Mouse (Mus musculus) heart, postnatal 0 days (tissue): ENCODE measurements at regions not wholly inside any gene's neighbourhood (a gene's known extent, or its start where the extent isn't known, plus 50 kb on each side); places are given as distances from the start of the nearest gene placed in this dataset.

Experiments used
- ATAC-seq: fragments of 200-750 bp; cut with Nextera tagmentation; 2 replicates; pipeline ENCODE4 v1.8.0; 2017; ENCODE audit warnings: low read depth, moderate number of reproducible peaks, moderate library complexity; ENCODE audit not compliant: insufficient read depth
- DNase-seq: peaks from one replicate; pipeline ENCODE4 v3.0.0-alpha.2; 2016; ENCODE audit warnings: low spot score
- H3K27ac ChIP-seq: fragments of 300-500 bp; sonication (generic); 2 replicates; pipeline ENCODE4 v1.5.1; 2014; ENCODE audit warnings: low read depth, mild to moderate bottlenecking
- H3K27me3 ChIP-seq: fragments of 300-500 bp; sonication (generic); 2 replicates; pipeline ENCODE4 v1.6.1; 2014; ENCODE audit warnings: low read length, mixed read lengths; ENCODE audit not compliant: control insufficient read depth, insufficient read depth
- H3K36me3 ChIP-seq: fragments of 300-500 bp; sonication (generic); replicated peaks from 2 replicates; pipeline ENCODE4 v1.6.1; 2014; ENCODE audit warnings: low read length, mixed read lengths; ENCODE audit not compliant: control insufficient read depth, insufficient read depth
- H3K4me1 ChIP-seq: fragments of 300-500 bp; sonication (generic); 2 replicates; pipeline ENCODE4 v1.6.1; 2014; ENCODE audit warnings: antibody characterized with exemption; ENCODE audit not compliant: control insufficient read depth, insufficient read depth
- H3K4me2 ChIP-seq: fragments of 300-500 bp; sonication (generic); 2 replicates; pipeline ENCODE4 v1.6.1; 2014; ENCODE audit warnings: low read depth, mild to moderate bottlenecking, low read length, moderate library complexity
- H3K4me3 ChIP-seq: fragments of 300-500 bp; sonication (generic); 2 replicates; pipeline ENCODE4 v1.5.1; 2014; ENCODE audit warnings: low read depth, low read length
- H3K9ac ChIP-seq: fragments of 300-500 bp; sonication (generic); replicated peaks from 2 replicates; pipeline ENCODE4 v1.6.1; 2014; ENCODE audit warnings: low read depth, low read length, mixed read lengths
- H3K9me3 ChIP-seq: fragments of 300-500 bp; sonication (generic); replicated peaks from 2 replicates; pipeline ENCODE4 v1.6.1; 2016; ENCODE audit warnings: low read length; ENCODE audit not compliant: control insufficient read depth
- CTCF ChIP-seq: IDR thresholded peaks from 2 replicates; pipeline ENCODE4 v1.5.1; 2016; ENCODE audit warnings: antibody characterized with exemption, control low read depth, low read depth
- EP300 ChIP-seq: IDR thresholded peaks from 2 replicates; pipeline ENCODE4 v1.6.1; 2016; ENCODE audit warnings: antibody characterized with exemption, low read depth
- WGBS: fragments of 180-500 bp; shearing (Covaris S2); extraction: QIAGEN DNeasy Blood & Tissue Kit; methylation state at CpG from one replicate; pipeline ENCODE4 v1.1.7; 2014; 5-methylcytosine and 5-hydroxymethylcytosine counted together

DNA sequence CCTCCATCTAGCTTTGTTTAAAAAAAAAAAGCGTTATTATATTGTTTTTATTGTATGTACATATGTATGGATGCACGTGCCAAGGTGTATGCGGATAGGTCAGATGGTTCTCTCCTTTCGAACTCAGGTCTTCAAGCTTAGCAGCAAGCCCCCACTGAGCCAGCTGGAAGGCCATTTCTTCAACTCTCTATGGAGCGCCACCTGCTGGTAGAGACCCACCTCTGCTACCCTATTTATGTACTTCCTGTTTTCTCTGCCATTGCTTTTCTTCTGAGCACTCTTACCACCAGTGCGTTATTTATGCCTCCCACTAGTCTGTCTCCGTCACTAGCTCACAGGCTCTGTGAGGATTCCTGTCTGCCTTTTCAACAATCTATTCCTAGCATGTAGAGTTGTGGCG is 91.5 kb upstream of the Rpl38 start:
- Histone ChIP-seq H3K4me1 (no peaks in the 10 kb centered on the region), H3K9me3 (0 out of 2 replicates have a peak, but pooled peaks cover 10% of the 10 kb centered on the region), H3K4me3 (no peak overlapping the region), H3K27ac (no peak overlapping the region), H3K36me3 (no peaks in the 10 kb centered on the region), H3K27me3 (peaks cover under 1% of the 10 kb centered on the region; the same call in 1 of the 2 replicates), H3K9ac (no peak overlapping the region), H3K4me2 (no peak overlapping the region)
- no peak for ATAC-seq
- no peak for DNase-seq
- TF ChIP-seq EP300 (no peak), CTCF (no peak)
- WGBS = 82% methylated on average over 8 of the region's 8 CpGs

- no peak for DNase-seq
- Histone ChIP-seq H3K4me1 (no peaks in the 10 kb centered on the region), H3K4me3 (no peak overlapping the region), H3K27ac (no peak overlapping the region), H3K9me3 (0 out of 2 replicates have a peak, but pooled peaks cover 10% of the 10 kb centered on the region), H3K36me3 (no peaks in the 10 kb centered on the region), H3K4me2 (peak overlapping the region; percentile 10; the same call in 1 of the 2 replicates), H3K9ac (no peak overlapping the region), H3K27me3 (peaks cover 27% of the 10 kb centered on the region)
- WGBS = 25% methylated on average over 20 of the region's 20 CpGs
- no peak for ATAC-seq
- TF ChIP-seq CTCF (no peak), EP300 (no peak)
Measured at GRCm38 (mm10) chr11:114571144-114571869, 97.0 kb upstream of the Rpl38 start.

GRCm38 (mm10) chr11:114570076-114570475 is 98.2 kb upstream of the Rpl38 start:
- Histone ChIP-seq H3K4me2 (no peak overlapping the region), H3K27ac (no peak overlapping the region), H3K9ac (no peak overlapping the region), H3K36me3 (no peaks in the 10 kb centered on the region), H3K27me3 (peaks cover 27% of the 10 kb centered on the region), H3K9me3 (0 out of 2 replicates have a peak, but pooled peaks cover 4% of the 10 kb centered on the region), H3K4me3 (no peak overlapping the region), H3K4me1 (no peaks in the 10 kb centered on the region)
- TF ChIP-seq CTCF (no peak), EP300 (no peak)
- WGBS = 93% methylated on average over 5 of the region's 5 CpGs
- no peak for DNase-seq
- ATAC-seq = no peak

GRCm38 (mm10) chr11:114567814-114568800 is 100.2 kb upstream of the Rpl38 start:
- Histone ChIP-seq H3K4me3 (no peak overlapping the region), H3K27me3 (peaks cover 27% of the 10 kb centered on the region), H3K36me3 (no peaks in the 10 kb centered on the region), H3K4me1 (no peaks in the 10 kb centered on the region), H3K9ac (no peak overlapping the region), H3K27ac (no peak overlapping the region), H3K9me3 (0 out of 2 replicates have a peak, but pooled peaks cover 5% of the 10 kb centered on the region), H3K4me2 (no peak overlapping the region)
- DNase-seq (no peak), ATAC-seq (no peak)
- TF ChIP-seq EP300 = no peak
- TF ChIP-seq CTCF = no peak
- WGBS = 13% methylated on average over 21 of the region's 21 CpGs

DNA sequence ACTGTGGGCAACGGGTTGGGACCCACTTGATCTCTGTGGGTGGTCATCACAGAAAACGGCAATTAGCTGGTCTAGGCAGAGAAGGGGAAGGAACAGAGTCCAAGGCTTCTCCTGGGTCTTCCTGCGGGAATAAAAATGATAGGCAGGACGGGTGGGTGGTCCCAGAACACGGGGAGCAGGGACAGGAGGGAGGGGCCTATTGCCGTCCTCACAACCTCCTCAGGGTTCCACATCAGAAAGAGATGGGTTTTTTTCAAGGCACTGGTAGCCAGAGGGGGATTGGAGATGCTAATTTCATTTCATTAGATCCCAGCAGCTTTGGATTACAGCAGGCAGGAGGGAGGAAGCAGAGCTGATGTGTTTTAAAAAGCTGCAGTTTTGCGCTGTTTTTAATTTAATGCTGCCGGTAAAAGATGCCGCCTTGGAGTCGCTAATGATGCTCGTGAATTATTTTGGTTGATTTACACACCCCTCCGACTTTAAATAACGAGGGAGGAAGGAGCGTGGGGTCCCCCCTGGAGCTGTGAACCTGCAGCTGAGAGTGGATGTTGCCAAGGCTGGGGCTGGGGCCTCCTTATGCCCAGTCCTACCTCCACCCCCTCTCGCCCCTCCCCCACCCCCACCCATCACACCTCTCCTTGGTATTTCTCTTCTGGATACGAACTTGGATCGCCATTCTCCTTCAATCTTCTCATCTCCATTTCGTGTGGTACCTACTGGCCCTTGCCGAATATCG is 101.1 kb upstream of the Rpl38 start:
- no peak for TF ChIP-seq CTCF
- no peak for TF ChIP-seq EP300
- Histone ChIP-seq H3K36me3 (no peaks in the 10 kb centered on the region), H3K4me2 (no peak overlapping the region), H3K27me3 (peaks cover 30% of the 10 kb centered on the region), H3K4me3 (no peak overlapping the region), H3K9me3 (0 out of 2 replicates have a peak, but pooled peaks cover 5% of the 10 kb centered on the region), H3K27ac (no peak overlapping the region), H3K4me1 (no peaks in the 10 kb centered on the region), H3K9ac (no peak overlapping the region)
- 12% methylated on average over 20 of the region's 20 CpGs for WGBS
- DNase-seq = no peak
- no peak for ATAC-seq
